Mouse (Mus musculus) spleen, postnatal 14 days (tissue): ENCODE data around the gene Gm20814.
"Not testable (repeated sequence)": the region's sequence is repeated elsewhere in the genome, so short reads cannot be mapped to it uniquely, and the experiment has no call there.

Experiments
- DNase-seq, 2 experiments: peaks; one replicate each; pipeline ENCODE4 v3.0.0; 2021 to 2022; ENCODE audit warnings: low spot score in 2 of 2

Gm20814 gene

DNA sequence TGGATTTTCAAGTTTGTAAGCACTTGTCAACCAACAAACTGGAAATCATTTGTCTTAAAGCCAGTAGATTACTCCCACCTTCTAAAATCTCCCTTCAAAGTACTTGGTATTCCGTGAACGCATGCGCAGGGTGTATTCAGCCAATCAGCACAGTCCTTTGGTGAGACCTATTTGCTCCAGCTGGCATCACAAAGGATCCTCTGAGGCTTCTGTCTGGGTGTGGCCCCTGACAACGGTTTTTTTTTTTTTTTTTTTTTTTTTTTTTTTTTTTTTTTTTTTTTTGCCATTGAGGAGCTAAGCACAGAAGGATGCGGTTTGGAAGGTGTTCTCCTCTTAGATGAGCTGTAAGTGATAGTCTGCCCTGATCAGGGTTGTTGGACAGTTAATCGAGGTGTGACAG is at the start of gene Gm20814:
TSS of gene Gm20814 (plus strand) at position 301 of the 400 bp plus-strand sequence.
- DNase-seq: not testable (repeated sequence)
